Mouse (Mus musculus) MEL (cell line): ENCODE data around the gene Steap3. TPM values are rescaled to one million over a fixed set of nuclear protein-coding genes. Genes with fewer than 3 reads are reported as not detected.

ENCODE experiments used
- DNase-seq: peaks from one replicate; pipeline ENCODE4 v3.0.0; 2011; ENCODE audit warnings: low read depth, low spot score
- H3K27ac ChIP-seq: 2 replicates; pipeline ENCODE4 v1.5.1; 2012; ENCODE audit warnings: low read depth, mild to moderate bottlenecking, control low read depth, low read length, moderate library complexity; ENCODE audit not compliant: control insufficient read depth
- H3K27me3 ChIP-seq, 2 experiments: fragments of 150-350 bp in 1 of 2; sonication (generic) in 1 of 2; 2 replicates each; pipeline ENCODE4 v1.6.1; 2012; ENCODE audit warnings: low read length in 2 of 2, mild to moderate bottlenecking in 2 of 2, improper control_type of control experiment in 1 of 2, moderate library complexity in 1 of 2; ENCODE audit not compliant: insufficient read depth in 2 of 2, control insufficient read depth in 1 of 2
- H3K36me3 ChIP-seq, 2 experiments: 2 replicates each; pipeline ENCODE4 v1.6.1; 2012 to 2014; ENCODE audit warnings: low read length in 2 of 2, improper control_type of control experiment in 1 of 2, inconsistent platforms in 1 of 2, mild to moderate bottlenecking in 1 of 2; ENCODE audit not compliant: insufficient read depth in 2 of 2, control insufficient read depth in 1 of 2
- H3K4me1 ChIP-seq, 2 experiments: fragments of 150-350 bp in 1 of 2; sonication (generic) in 1 of 2; 2 replicates each; pipeline ENCODE4 v1.6.1; 2012; ENCODE audit warnings: low read length in 2 of 2, improper control_type of control experiment in 1 of 2, mild to moderate bottlenecking in 1 of 2; ENCODE audit not compliant: insufficient read depth in 2 of 2, control insufficient read depth in 1 of 2
- H3K4me3 ChIP-seq, 2 experiments: fragments of 150-350 bp in 1 of 2; sonication (generic) in 1 of 2; 2 replicates each; pipeline ENCODE4 v1.5.1; 2012; ENCODE audit warnings: low read depth in 2 of 2, low read length in 2 of 2, mild to moderate bottlenecking in 2 of 2, moderate library complexity in 2 of 2, control low read depth in 1 of 2, improper control_type of control experiment in 1 of 2; ENCODE audit not compliant: control insufficient read depth in 1 of 2, insufficient read depth in 1 of 2
- H3K79me2 ChIP-seq: 2 replicates; pipeline ENCODE4 v1.6.1; 2012; ENCODE audit warnings: mild to moderate bottlenecking, low read length, moderate library complexity; ENCODE audit not compliant: control insufficient read depth, poor library complexity, insufficient read depth
- H3K9ac ChIP-seq: 2 replicates; pipeline ENCODE4 v1.6.1; 2012; ENCODE audit warnings: low read depth, mild to moderate bottlenecking, control low read depth, low read length, moderate library complexity; ENCODE audit not compliant: control insufficient read depth, poor library complexity, severe bottlenecking
- H3K9me3 ChIP-seq: fragments of 150-350 bp; sonication (generic); replicated peaks from 2 replicates; pipeline ENCODE4 v1.6.1; 2012; ENCODE audit warnings: mild to moderate bottlenecking, low read length, improper control_type of control experiment, moderate library complexity; ENCODE audit not compliant: insufficient read depth
- CHD1 ChIP-seq: IDR thresholded peaks from 2 replicates; pipeline ENCODE4 v1.6.1; 2012; ENCODE audit warnings: low read depth, mild to moderate bottlenecking, inconsistent platforms, low read length, improper control_type of control experiment
- CTCF ChIP-seq, 3 experiments: IDR thresholded peaks in 2 of 3; conservative IDR thresholded peaks in 1 of 3; 2 replicates each; pipeline ENCODE4 v1.5.1; 2011 to 2012; ENCODE audit warnings: low read length in 3 of 3, low read depth in 2 of 3, mild to moderate bottlenecking in 2 of 3, improper control_type of control experiment in 1 of 3, inconsistent platforms in 1 of 3, mixed read lengths in 1 of 3, moderate library complexity in 1 of 3; ENCODE audit not compliant: control insufficient read depth in 1 of 3, insufficient read depth in 1 of 3, poor library complexity in 1 of 3, severe bottlenecking in 1 of 3
- ELF1 ChIP-seq: IDR thresholded peaks from 2 replicates; pipeline ENCODE4 v1.6.1; 2014; ENCODE audit warnings: low read depth, mild to moderate bottlenecking, inconsistent platforms, low read length, improper control_type of control experiment, moderate library complexity
- GABPA ChIP-seq: IDR thresholded peaks from 2 replicates; pipeline ENCODE4 v1.6.1; 2012; ENCODE audit warnings: low read depth, mild to moderate bottlenecking, inconsistent platforms, low read length, improper control_type of control experiment, moderate library complexity
- HCFC1 ChIP-seq: IDR thresholded peaks from 2 replicates; pipeline ENCODE4 v1.6.1; 2012; ENCODE audit warnings: low read depth, mild to moderate bottlenecking, inconsistent platforms, low read length, improper control_type of control experiment, moderate library complexity
- KAT2A ChIP-seq: conservative IDR thresholded peaks from 2 replicates; pipeline ENCODE4 v1.6.1; 2012; ENCODE audit warnings: low read depth, low read length, improper control_type of control experiment, inconsistent platforms
- MAFK ChIP-seq: IDR thresholded peaks from 2 replicates; pipeline ENCODE4 v1.6.1; 2011; ENCODE audit warnings: low read depth, mild to moderate bottlenecking, low read length, improper control_type of control experiment, borderline replicate concordance
- MAX ChIP-seq: IDR thresholded peaks from 2 replicates; pipeline ENCODE4 v1.6.1; 2011; ENCODE audit warnings: low read length, improper control_type of control experiment
- MEF2A ChIP-seq: IDR thresholded peaks from 2 replicates; pipeline ENCODE4 v1.6.1; 2014; ENCODE audit warnings: low read depth, mild to moderate bottlenecking, inconsistent platforms, low read length, improper control_type of control experiment; ENCODE audit not compliant: poor library complexity, insufficient replicate concordance, severe bottlenecking; ENCODE audit errors: extremely low read depth
- MXI1 ChIP-seq: IDR thresholded peaks from 2 replicates; pipeline ENCODE4 v1.6.1; 2011; ENCODE audit warnings: mild to moderate bottlenecking, low read depth, low read length, improper control_type of control experiment
- MYC ChIP-seq: IDR thresholded peaks from 2 replicates; pipeline ENCODE4 v1.6.1; 2011; ENCODE audit warnings: low read depth, mild to moderate bottlenecking, low read length, improper control_type of control experiment, moderate library complexity
- NELFE ChIP-seq: IDR thresholded peaks from 2 replicates; pipeline ENCODE4 v1.6.1; 2011; ENCODE audit warnings: low read depth, low read length, improper control_type of control experiment
- NRF1 ChIP-seq: IDR thresholded peaks from 2 replicates; pipeline ENCODE4 v1.6.1; 2014; ENCODE audit warnings: low read depth, mild to moderate bottlenecking, inconsistent platforms, low read length, improper control_type of control experiment, moderate library complexity; ENCODE audit not compliant: poor library complexity, insufficient read depth, severe bottlenecking
- SIN3A ChIP-seq: IDR thresholded peaks from 2 replicates; pipeline ENCODE4 v1.6.1; 2012; ENCODE audit warnings: low read length, improper control_type of control experiment, inconsistent platforms
- SMC3 ChIP-seq: IDR thresholded peaks from 2 replicates; pipeline ENCODE4 v1.6.1; 2011; ENCODE audit warnings: low read depth, low read length, improper control_type of control experiment
- TAL1 ChIP-seq: IDR thresholded peaks from 2 replicates; pipeline ENCODE4 v1.6.1; 2012; ENCODE audit warnings: mild to moderate bottlenecking, inconsistent platforms, low read length, moderate library complexity, mixed read lengths
- USF1 ChIP-seq: IDR thresholded peaks from 2 replicates; pipeline ENCODE4 v1.6.1; 2014; ENCODE audit warnings: low read depth, mild to moderate bottlenecking, inconsistent platforms, low read length, improper control_type of control experiment, moderate library complexity
- ZC3H11A ChIP-seq: IDR thresholded peaks from 2 replicates; pipeline ENCODE4 v1.6.1; 2012; ENCODE audit warnings: low read depth, mild to moderate bottlenecking, inconsistent platforms, low read length, improper control_type of control experiment
- ZMIZ1 ChIP-seq: IDR thresholded peaks from 2 replicates; pipeline ENCODE4 v1.6.1; 2012; ENCODE audit warnings: low read depth, mild to moderate bottlenecking, inconsistent platforms, low read length, improper control_type of control experiment, moderate library complexity
- polyA plus RNA-seq, 2 experiments: library from polyadenylated mRNA; stranded (reverse) in 1 of 2; unstranded in 1 of 2; fragments of >175 nt in 1 of 2; fragments of >200 nt in 1 of 2; gene quantifications; 2 replicates each; pipeline versions ENCODE4 v1.2.1 to v1.2.4; 2012; ENCODE audit warnings: low replicate concordance in 2 of 2, low read depth in 1 of 2; ENCODE audit not compliant: insufficient read length in 2 of 2, insufficient read depth in 1 of 2, missing spikeins in 1 of 2
- total RNA-seq: library from RNA; depleted of rRNA; stranded (reverse); fragments of 300-350 nt; gene quantifications from 2 replicates; pipeline ENCODE4 v1.2.3, GENCODE M21; 2012

Steap3 gene
- total and polyA plus RNA-seq, 3 experiments = 50.2 to 101 (median 98.2) TPM

DNA sequence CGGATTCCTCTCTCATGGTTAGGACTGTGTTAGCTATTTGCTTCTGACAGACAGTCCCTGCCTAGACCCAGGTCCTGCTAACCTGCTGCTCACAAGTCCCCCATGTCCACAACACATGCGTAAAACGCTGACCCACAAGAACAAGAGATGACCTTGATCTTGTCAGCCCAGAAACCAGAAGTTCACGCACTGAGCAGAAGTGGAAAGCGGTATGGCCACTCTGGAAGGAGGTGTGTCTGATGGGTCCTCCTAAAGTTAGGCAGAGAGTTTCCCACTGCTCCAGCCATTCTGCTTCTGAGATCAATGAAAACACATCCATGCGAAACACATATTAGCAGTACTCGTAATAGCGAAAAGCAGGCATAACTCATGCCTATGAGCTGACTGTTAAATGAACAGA is 25.6 kb downstream of the Steap3 start:
- no peak for DNase-seq
- Histone ChIP-seq H3K9me3 (no peaks in the 10 kb centered on the region), H3K36me3 (peaks cover 11 to 13% of the 10 kb centered on the region in 2 experiments), H3K79me2 (peaks cover 22% of the 10 kb centered on the region; the same call in 1 of the 2 replicates), H3K4me3 (no peak overlapping the region), H3K9ac (no peak overlapping the region), H3K4me1 (peaks cover 1 to 11% of the 10 kb centered on the region in 2 experiments; a peak in 2 of 4 replicates), H3K27ac (no peak overlapping the region), H3K27me3 (no peaks in the 10 kb centered on the region)
- TF ChIP-seq HCFC1 (no peak), SIN3A (no peak), SMC3 (no peak), NELFE (no peak), MAFK (no peak), MYC (no peak), USF1 (no peak), CHD1 (no peak), ELF1 (no peak), GABPA (no peak)

DNA sequence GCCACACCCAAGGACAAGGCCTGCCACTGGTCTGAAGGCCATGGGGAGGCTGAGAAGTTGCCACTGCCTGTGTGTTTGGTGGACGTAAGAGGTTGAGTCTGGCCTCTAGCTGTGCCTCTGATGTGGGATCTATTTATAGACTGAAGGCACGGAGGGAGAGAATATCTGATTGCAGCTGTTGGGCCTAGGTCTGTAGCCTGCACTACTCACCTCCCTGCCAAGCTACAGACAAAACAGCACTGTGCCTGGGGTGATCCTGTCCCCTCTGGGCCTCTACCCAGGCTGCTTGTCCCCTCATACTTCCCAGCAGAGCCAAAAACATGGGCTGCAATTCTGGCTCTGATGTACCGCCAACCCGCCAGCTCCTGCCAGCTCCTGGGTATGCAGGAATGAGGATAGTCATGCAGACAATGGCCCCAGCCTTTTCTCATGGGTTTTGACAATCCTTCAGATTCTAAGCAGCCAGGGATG is 26.8 kb downstream of the Steap3 start:
- Histone ChIP-seq H3K27ac (no peak overlapping the region), H3K9ac (no peak overlapping the region), H3K4me1 (peaks cover 0 to 3% of the 10 kb centered on the region in 2 experiments; a peak in 1 of 4 replicates), H3K27me3 (no peaks in the 10 kb centered on the region), H3K36me3 (peaks cover 8 to 16% of the 10 kb centered on the region in 2 experiments), H3K79me2 (peaks cover 17% of the 10 kb centered on the region; the same call in 1 of the 2 replicates), H3K4me3 (no peak overlapping the region), H3K9me3 (no peaks in the 10 kb centered on the region)
- no peak for DNase-seq
- TF ChIP-seq TAL1 = no peak
- no peak for TF ChIP-seq SMC3
- TF ChIP-seq KAT2A = no peak
- TF ChIP-seq CTCF (IDR thresholded peaks at IDR 0.05 in 2 of 3, conservative IDR thresholded peaks at IDR 0.05 in 1 of 3; ENCODE audit: control insufficient read depth in 1 of 3, insufficient read depth in 1 of 3, low read depth in 2 of 3, low read length in 3 of 3, poor library complexity in 1 of 3, severe bottlenecking in 1 of 3) = no peak
- TF ChIP-seq ZC3H11A = no peak
- no peak for TF ChIP-seq NRF1
- TF ChIP-seq MEF2A = no peak
- no peak for TF ChIP-seq ZMIZ1
- TF ChIP-seq MXI1 = no peak
- TF ChIP-seq HCFC1 = no peak
- no peak for TF ChIP-seq MAX
